Mouse (Mus musculus) lung, adult 18-20 months (tissue): ENCODE measurements around the gene Schip1.

Experiments used
- DNase-seq, 2 experiments: peaks; one replicate each; pipeline ENCODE4 v3.0.0; 2022; ENCODE audit warnings: mixed read lengths in 2 of 2

The Schip1 gene

GRCm38 (mm10) chr3:68589220-68589840 is 524.7 kb downstream of the Schip1 start:
- DNase-seq: no peak

DNA sequence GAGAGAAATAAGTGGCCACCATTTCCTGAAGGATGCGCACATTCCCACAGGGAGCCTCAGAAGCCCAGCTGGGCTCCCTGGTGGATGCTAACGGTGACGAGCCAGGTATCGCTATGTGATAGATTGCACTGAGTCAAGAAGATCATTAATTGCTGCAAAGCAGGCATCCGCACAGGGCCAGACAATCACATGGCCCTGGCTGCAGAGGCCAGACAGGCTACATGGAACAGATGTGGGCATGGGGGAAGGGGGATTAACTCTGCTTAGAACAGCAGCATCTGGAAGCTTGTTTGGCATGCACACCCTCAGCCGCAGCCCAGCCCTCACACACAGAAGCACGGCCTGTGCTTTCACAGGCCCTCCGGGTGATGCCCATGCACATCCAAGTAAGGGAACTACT is 525.8 kb downstream of the Schip1 start:
- DNase-seq: no peak

- DNase-seq: no peak
Observed at GRCm38 (mm10) chr3:68592575-68592974, 528.0 kb downstream of the Schip1 start.

DNA sequence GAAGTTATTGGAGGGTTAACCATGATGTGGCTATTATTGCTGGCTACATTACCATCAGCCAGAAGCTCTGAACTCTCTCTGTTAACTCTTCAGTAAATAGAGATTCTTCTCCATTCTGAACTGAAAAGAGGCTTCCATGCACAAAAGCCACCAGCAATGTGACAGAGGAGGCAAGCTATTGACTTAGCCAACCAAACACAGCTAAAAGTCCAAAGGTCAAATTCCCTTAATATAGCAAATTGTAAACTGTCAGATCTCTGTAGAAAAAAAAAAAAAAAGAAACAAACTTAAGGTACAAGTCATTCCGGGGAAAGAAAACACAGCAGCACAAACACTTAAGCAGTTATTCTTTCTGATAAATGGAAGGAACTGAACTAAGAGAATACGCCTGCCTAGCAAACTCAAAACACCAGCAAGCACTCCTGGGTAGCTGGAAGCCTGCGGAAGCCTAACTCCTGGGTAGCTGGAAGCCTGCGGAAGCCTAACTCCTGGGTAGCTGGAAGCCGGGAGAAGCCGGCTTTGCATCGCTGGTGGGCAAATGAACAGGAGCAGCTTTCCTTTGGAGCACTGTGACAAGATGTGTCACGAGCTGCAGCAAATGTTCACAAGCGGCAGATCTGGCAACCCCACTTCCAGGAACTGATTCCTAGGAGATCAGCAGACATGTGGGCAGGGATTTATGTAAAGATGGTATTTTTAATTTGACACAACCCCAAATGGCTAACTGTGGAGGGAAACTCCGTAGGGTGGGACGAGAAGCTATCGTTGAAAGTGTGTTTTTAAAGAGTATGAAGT is 528.7 kb downstream of the Schip1 start:
- no peak for DNase-seq

DNA sequence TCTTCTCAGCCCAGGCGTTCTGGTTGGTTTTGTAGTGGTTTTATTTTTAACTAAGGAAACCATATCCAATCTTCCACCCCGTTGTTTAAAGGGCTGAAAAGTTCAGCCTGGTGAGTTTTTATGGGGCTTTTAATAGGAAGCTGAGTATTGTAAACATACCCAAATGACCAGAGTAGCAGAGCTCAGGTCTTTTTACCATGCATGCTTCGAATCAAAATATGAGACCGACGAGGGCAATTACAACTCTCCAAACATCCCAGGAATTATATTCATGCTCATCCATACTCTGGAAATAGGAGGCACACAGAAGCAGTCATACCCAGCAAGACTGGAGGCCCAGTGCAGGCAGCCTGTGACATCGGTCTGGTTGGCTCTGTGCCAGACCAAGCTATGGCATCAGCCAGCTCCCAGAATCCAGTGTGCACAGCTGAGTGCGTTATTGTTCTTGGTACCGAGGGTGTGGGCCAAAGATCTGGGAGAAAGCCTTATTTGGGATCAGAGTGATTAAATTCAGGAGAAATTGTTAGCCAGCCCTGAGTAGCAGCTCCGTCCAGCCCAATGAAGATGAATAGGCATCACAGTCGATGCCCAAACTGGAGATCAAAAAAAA is 530.8 kb downstream of the Schip1 start:
- no peak for DNase-seq

- DNase-seq: no peak
Observed at GRCm38 (mm10) chr3:68596938-68597337, 532.3 kb downstream of the Schip1 start.

DNA sequence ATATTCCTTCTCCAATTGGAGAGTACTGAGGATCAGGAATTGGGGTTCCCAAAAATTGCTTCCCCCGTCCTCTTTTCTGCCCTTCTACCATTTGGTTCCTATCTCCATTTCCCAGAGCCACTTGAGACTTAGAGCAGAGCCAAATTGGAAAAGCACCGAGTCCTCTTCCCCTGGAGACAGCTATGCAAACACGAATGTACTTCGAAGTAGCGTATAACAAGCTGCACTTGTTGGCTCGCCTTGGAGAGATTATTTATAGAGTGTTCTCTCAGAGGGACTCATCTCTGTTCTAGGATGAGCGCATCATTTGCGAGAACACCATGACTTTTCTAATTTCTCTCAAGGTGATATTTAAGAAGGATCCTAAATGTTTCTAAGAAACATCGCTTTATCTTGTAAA is 538.3 kb downstream of the Schip1 start:
- peak in 1 of 2 experiments; percentile 50 for DNase-seq

GRCm38 (mm10) chr3:68604467-68604866 is 539.9 kb downstream of the Schip1 start:
- DNase-seq: no peak

DNA sequence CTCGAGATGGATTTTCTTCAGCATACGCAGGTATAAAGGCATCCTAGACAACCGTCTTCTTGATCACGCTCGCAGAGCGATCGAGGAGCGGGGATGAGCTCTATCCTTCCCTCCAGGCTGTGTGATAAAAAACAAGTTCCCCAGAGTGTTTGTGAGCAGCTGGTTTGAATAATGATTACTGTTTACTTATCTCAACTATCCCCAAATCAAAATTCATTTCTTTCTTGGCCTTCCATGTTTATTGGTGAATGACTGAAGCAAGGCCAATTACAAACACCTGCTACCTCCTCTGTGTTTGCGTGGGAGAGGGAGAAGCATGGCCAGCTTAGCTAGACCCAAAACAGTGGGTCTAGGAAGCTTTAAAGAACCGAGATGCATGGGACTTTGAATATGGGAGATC is 540.4 kb downstream of the Schip1 start:
- no peak for DNase-seq

GRCm38 (mm10) chr3:68605942-68606603 is 541.5 kb downstream of the Schip1 start:
- DNase-seq: no peak

GRCm38 (mm10) chr3:68606730-68607129 is 542.1 kb downstream of the Schip1 start:
- DNase-seq: no peak

GRCm38 (mm10) chr3:68607336-68607735 is 542.7 kb downstream of the Schip1 start:
- DNase-seq: no peak

GRCm38 (mm10) chr3:68608848-68609497 is 544.4 kb downstream of the Schip1 start:
- DNase-seq: no peak

- DNase-seq: no peak
Observed at GRCm38 (mm10) chr3:68610011-68610410, 545.4 kb downstream of the Schip1 start.

DNA sequence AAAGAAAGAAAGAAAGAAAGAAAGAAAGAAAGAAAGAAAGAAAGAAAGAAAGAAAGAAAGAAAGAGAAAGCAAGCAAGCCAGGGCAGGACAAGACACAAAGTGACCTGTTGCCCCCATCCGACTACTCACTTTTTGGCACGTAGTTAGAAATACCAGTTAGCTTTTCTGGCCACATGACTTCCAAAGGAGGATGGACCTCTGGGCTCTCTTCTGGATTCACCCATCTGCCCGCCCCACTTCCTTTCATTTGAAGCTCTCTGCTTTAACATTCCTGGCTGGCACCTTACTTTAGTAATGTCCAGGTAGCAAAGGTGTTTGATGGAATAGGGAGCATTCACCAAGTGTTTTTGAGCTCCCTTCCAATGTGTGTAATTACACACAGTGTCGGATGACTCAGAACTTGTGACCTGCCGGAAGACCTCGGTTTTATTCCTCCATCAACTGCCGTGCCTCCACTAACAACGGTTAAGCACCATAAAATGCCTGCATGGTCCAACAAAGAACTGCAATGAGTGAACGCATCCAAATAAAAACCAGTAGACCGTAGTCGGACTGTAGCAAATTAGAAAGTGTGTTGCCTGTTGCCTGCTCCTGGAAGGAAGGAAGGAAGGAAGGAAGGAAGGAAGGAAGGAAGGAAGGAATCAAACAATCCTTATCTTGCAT is 546.1 kb downstream of the Schip1 start:
- no peak for DNase-seq

DNA sequence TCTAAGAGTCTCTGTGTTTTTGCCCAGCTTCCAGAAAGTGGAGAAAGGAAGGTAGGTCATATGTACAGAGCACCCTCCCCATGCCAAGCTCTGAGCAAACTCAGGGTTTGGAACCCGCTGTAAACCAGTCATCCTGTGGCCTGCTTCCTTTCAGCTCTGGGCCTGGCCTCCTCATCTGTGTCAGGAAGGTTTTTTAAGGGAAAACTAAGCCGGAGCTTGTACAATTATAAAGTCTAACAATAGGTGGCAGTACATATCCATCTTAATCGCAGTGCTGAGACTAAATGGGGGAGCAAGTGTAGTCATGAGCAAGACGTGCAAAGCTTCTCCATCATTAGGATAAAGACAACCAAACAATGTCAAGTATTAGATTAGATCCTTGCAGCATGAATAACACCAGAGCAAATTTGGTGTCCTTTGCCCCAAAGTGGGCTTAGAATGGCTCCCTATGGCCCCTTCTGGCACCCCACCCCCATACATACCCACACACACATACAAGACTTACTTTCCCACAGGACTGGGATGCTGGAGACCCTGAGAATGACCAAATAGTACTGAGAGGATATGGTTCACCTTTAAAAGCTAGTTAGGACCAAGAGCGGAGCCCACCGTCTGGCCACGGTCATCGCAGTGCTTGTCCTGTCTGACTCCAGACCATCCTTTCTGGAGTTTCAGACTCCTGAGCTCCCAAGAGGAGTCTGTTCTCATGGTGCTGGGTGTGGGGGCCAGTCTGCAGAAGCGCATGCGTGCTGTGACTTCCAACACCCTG is 550.6 kb downstream of the Schip1 start:
- no peak for DNase-seq

- no peak for DNase-seq
Observed at GRCm38 (mm10) chr3:68616363-68616762, 551.8 kb downstream of the Schip1 start.

DNA sequence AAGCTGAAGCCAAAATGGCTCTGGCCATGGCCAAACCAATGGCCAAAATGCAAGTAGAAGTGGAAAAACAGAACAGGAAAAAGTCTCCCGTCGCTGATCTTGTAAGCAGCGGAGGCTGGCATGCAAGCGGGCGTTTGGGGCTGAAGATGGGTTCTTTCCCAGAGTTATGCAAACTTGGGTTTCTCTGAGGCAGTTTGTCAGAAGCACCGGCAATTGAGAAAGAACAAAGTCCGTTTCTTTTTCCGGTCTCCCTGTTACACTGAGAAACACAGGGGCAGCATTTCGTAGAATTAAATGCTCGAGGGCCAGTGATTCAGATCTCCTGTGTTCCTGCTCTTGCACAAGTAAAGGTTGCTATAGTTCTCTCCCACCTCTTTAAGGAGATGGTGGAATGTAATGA is 553.1 kb downstream of the Schip1 start:
- DNase-seq: no peak

DNA sequence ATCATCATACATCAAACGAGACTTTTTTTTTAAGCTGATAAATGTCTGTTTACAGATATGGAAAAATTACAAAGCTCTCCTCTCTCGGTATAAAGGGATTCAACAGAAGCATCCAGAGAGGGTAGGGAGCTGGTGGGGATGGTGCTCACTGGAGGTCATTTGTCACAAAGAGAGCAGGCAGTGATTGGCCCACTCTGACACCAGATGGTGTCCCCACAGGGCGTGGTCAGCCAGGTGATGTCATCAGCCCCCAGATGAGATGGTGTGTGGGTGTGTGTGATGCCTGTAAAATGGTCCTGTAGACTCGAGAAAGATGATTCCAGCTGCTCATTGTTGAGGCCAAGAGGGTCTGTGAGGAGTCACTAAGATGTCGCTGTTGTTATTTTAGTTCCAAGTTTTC is 554.5 kb downstream of the Schip1 start:
- DNase-seq: no peak

- DNase-seq: no peak
Observed at GRCm38 (mm10) chr3:68621971-68622370, 557.4 kb downstream of the Schip1 start.

GRCm38 (mm10) chr3:68623036-68623435 is 558.4 kb downstream of the Schip1 start:
- DNase-seq: no peak

- DNase-seq: no peak
Observed at GRCm38 (mm10) chr3:68624471-68624870, 559.9 kb downstream of the Schip1 start.
